Mouse (Mus musculus): ENCODE results near the gene Efcab5. TPM values are rescaled to one million over a fixed set of nuclear protein-coding genes. Genes with fewer than 3 reads are reported as not detected.
A peak's percentile ranks its signal among the peaks of the same experiment; 100 is the strongest.

Efcab5 gene
- 0.44 and 0.63 TPM in 2 replicates for polyA plus RNA-seq (2021; fragmentation: Nextera tagmentation)
- long read RNA-seq, experiment 1 = 0 reads
- long read RNA-seq, experiment 2, partial matches to known transcripts = 0 of 1 reads
- long read RNA-seq, experiment 2, other reads (novel, unspliced or antisense) = 1 of 1 reads

GRCm38 (mm10) chr11:77188868-77189267, at the start of gene Efcab5:
Efcab5 (minus strand) TSS chr11:77188968.

GRCm38 (mm10) chr11:77215951-77216760, 27.4 kb upstream of the Efcab5 start, which contains the start of gene Ssh2:
Ssh2 (plus strand) TSS chr11:77216287.

GRCm38 (mm10) chr11:77078273-77079134, 110.3 kb downstream of the Efcab5 start, which contains the start of gene Nsrp1:
Nsrp1 (minus strand) TSS chr11:77078435.

Small RNA genes lying within 50 kb of the gene (microRNA-seq; reads per million reads assigned to microRNA genes)
- gene Mir423 = 2,569 reads per million, percentile 89 among the genes with 10 or more reads in this experiment

Other genes starting within 250 kb of the Efcab5 start
- gene Slc6a4, start 190.4 kb downstream of the Efcab5 start, polyA plus RNA-seq (2021; fragmentation: Nextera tagmentation) = not detected in 2 replicates
- gene Nsrp1, start 110.5 kb downstream of the Efcab5 start, polyA plus RNA-seq (2021; fragmentation: Nextera tagmentation) = 71.8 and 72.2 TPM in 2 replicates
- gene Ssh2, start 27.3 kb upstream of the Efcab5 start, polyA plus RNA-seq (2021; fragmentation: Nextera tagmentation) = 4.5 and 5.0 TPM in 2 replicates